Mouse (Mus musculus) ZHBTc4 (cell line): ENCODE results near the gene Rpl13a.
A peak's percentile ranks its signal among the peaks of the same experiment; 100 is the strongest.

Experiments used
- DNase-seq: peaks from one replicate; pipeline ENCODE4 v3.0.0-alpha.2; 2011; ENCODE audit warnings: low read depth, low spot score

The Rpl13a gene

GRCm38 (mm10) chr7:45091001-45091990 lies 37.3 kb downstream of the Rpl13a start:
- DNase-seq, result no peak

- peak; percentile 53 for DNase-seq
Observed at GRCm38 (mm10) chr7:45090251-45090977, 38.1 kb downstream of the Rpl13a start.

GRCm38 (mm10) chr7:45088597-45088996 lies 40.0 kb downstream of the Rpl13a start:
- peak; percentile 63 for DNase-seq

- DNase-seq, result peak; percentile 66
Observed at GRCm38 (mm10) chr7:45086084-45086483, 42.5 kb downstream of the Rpl13a start.

GRCm38 (mm10) chr7:45083300-45083890 lies 45.2 kb downstream of the Rpl13a start:
- DNase-seq, result no peak

- DNase-seq, result peak; percentile 72
Observed at GRCm38 (mm10) chr7:45082401-45083299, 45.9 kb downstream of the Rpl13a start.

- peak; percentile 67 for DNase-seq
Observed at GRCm38 (mm10) chr7:45081016-45081415, 47.5 kb downstream of the Rpl13a start.

- peak; percentile 90 for DNase-seq
Observed at GRCm38 (mm10) chr7:45079856-45080255, 48.7 kb downstream of the Rpl13a start.

GRCm38 (mm10) chr7:45078513-45078912 lies 50.0 kb downstream of the Rpl13a start:
- peak; percentile 83 for DNase-seq

GRCm38 (mm10) chr7:45077829-45078228 lies 50.7 kb downstream of the Rpl13a start:
- DNase-seq, result no peak

GRCm38 (mm10) chr7:45077322-45077721 lies 51.2 kb downstream of the Rpl13a start:
- DNase-seq, result no peak

- no peak for DNase-seq
Observed at GRCm38 (mm10) chr7:45076501-45076900, 52.1 kb downstream of the Rpl13a start.
